Mouse (Mus musculus): ENCODE results near the gene Ston1.

The Ston1 gene

DNA sequence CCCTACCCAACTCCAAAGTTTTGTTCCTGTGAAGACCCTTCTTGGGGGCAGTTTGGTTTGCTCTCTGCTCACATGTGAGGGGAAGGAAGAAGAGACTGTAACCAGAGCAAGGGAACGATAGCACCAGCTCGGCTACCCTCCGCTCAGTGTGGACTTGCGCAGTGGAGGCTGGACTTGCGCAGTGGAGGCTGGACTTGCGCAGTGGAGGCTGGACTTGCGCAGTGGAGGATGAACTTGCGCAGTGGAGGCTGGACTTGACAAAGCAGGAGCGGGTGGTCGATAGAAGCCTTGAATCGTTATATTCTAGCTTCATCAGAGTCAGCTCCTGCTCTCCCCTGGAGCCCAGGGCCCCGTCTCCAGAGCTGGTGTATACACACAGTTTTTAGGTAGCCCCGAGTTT, 27.9 kb downstream of the Ston1 start:
- in situ Hi-C loops (cut with MboI): loop anchor here (25.0 kb wide), 1 partner anchor 363 kb away; no protein-coding TSS in a partner anchor

DNA sequence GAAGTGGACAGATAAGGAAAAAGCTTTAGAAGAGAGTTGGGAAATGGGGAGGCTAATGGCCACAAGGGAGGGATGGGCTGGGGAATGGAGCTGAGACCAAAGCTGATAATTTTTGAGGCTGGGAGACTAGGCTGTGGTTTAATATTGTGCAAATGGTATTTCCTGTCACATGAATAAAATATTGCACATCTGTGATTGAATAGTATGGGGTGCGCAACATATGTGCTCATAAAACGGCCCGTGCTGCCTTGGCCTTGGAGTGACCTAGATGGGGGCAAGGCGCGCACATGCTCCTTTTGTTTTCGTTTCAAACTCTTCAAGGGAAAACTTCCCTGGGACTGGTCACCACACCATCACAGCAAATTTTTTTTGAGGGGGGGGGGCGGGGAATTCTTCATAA, 28.4 kb downstream of the Ston1 start:
- in situ Hi-C loops (cut with MboI): loop anchor here (25.0 kb wide), 1 partner anchor 364 kb away; no protein-coding TSS in a partner anchor

DNA sequence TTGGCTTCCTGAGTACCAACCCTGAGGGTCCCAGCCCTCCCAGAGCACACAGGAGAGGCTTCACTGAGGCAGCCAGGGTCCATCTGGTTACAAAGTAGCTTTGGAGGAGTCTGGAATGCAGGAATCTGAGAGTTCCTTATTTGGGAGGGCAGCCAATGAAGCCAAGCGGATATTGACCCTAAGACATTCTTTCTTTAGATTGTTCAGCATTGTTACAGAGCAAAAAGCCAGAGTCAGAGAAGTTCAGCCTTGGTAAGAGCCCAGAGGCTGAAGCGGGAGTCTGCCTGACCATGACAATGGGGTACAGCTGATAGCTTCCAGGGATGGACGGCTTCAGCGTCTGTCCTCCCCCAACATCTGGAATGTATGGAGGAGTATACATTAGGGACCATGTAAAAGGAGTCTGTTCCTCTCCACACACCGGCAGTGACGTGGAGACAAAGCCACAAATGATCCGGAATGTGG, 28.9 kb downstream of the Ston1 start:
- in situ Hi-C loops (cut with MboI): loop anchor here (25.0 kb wide), 1 partner anchor 364 kb away; no protein-coding TSS in a partner anchor

DNA sequence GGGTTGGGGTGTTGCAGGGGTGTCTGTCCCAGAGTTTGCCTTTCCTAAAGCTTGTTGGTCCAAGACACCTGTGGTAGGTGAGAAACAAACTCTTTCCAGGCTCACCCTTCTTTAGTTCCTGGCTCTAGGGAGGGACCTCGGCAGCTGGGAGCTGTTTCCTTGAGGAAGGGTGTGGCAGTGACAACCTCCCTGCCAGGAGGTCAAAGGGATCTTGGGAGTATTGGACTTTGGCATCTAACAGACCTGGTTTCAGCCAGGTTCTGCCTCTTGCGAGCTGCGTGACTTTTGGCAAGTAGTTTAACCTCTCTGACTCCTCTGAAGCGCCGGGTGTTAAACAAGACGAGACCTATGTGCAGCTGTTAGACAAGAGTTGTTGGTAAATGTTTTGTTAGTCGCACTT, 29.7 kb downstream of the Ston1 start:
- in situ Hi-C loops (cut with MboI): loop anchor here (25.0 kb wide), 1 partner anchor 365 kb away; no protein-coding TSS in a partner anchor

DNA sequence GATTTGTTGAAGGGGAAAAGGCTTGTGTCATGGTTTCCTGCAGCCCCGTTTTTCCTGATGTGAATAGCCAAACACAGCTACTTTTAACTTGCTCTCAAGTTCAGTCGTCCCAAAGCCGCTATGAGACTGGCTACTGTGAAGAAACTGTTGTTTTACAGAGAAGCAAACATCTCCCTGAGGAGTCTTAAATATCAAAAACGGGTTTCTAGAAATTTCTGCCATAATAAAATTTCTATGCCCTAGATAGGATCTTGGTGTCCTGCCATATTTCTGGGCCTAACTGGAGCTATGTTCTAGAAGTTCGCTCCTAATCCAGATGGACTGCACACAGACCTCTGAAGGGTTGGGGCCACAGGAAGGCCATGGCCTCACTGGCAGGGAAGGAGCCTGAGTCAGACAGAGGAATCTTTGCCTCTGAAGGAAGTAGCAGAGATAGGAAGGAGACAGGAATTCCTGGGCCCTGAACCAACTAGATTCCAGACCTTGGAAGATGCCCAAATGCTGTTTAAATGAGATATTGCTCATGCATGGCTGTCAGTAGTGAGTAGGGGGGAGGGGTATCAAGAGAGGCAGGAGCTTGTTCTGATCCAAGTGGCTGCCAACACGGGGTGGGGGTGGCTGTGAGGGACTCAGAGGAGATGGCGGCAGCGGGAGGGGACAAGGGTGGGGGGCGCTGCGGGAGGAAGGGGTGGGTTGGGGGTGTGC, 31.3 kb downstream of the Ston1 start:
- in situ Hi-C loops (cut with MboI): loop anchor here (25.0 kb wide), 1 partner anchor 367 kb away; no protein-coding TSS in a partner anchor

DNA sequence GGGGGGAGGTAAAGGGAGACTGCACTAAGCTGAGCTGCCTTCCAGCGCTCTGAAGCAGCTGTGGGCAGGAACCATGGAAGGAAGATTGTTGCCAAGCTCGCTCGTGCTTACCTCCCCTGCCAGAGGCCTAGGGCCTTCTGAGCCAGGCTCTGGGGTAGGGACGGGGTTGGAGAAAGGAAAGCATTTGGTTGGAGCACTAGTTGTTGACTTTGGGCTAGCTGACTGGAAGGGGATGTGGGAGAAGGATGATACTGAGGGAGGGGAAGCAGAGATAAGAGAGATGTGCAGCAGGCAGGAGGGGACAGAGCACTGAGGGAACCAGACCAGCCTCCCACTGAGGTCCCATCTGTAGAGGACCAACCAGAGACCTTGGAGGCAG, 31.9 kb downstream of the Ston1 start:
- in situ Hi-C loops (cut with MboI): loop anchor here (25.0 kb wide), 1 partner anchor 367 kb away; no protein-coding TSS in a partner anchor

DNA sequence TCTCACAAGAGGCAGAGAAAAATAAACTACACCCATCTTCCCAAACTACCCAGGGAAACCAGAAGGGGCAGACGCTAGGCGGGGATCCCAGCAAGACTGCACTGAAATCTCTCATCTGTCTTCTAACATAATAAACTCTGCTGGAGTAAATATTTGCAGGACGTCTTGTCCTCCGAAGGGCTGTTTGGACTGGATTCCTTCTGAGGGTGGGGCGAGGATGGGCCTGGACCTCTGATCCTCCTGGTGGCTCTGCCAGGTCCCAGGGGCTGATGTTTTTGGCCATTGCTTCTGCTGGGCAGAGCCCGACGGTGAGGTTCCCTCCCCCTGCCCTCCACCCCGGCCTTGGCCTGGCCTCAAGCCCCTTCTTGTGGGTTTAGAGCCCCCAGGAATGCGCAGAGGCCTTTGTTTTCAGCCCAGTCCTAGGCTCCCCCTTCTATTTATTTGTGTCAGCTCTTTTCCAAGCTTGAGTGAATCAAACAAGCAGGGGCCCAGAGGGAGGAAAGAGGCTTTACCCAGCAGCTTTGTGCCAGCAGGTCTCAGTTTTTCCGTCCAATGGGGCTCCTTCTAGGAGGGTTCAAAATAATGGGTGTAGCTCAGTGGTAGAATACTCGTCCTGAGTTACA, 32.6 kb downstream of the Ston1 start:
- in situ Hi-C loops (cut with MboI): loop anchor here (25.0 kb wide), 1 partner anchor 368 kb away; no protein-coding TSS in a partner anchor

DNA sequence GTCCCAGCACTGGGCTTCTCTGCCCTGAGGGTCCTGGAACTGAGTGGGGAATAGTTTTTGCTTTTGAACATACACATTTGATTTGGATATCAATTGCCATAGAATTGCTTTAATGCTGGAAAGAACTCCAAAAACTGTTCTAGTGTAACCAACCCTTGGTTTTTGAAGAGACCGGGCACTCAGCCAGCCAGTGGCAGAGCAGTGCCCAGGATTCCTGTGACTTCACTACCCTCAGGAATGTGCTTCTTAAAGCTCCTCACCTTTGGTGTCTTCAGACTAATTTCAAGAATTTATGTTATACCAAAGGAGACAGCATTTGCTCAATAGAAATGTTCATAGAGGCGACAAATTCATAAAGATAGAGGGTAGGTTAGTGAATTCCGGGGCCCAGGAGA, 33.1 kb downstream of the Ston1 start:
- in situ Hi-C loops (cut with MboI): loop anchor here (25.0 kb wide), 1 partner anchor 368 kb away; no protein-coding TSS in a partner anchor

DNA sequence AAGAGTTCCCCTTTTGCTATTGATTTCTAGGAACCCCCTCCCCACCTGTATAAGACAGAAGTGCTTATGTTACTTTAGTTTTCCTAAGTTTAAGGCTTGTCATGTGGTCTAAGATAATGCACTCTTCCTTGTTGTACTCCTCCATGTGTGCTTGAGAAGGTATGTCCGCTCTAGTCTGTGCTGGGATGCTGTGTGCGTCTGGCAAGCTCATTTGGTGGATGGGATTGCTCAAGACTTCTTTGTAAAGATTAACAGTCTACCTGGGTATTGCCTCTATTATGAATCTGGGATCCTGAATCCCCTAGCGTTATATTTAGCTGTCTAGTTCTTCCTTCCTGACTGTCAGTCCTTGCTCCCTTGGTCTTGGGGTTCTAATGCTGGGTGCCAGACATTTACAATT, 35.1 kb downstream of the Ston1 start:
- in situ Hi-C loops (cut with MboI): loop anchor here (25.0 kb wide), 1 partner anchor 370 kb away; no protein-coding TSS in a partner anchor

DNA sequence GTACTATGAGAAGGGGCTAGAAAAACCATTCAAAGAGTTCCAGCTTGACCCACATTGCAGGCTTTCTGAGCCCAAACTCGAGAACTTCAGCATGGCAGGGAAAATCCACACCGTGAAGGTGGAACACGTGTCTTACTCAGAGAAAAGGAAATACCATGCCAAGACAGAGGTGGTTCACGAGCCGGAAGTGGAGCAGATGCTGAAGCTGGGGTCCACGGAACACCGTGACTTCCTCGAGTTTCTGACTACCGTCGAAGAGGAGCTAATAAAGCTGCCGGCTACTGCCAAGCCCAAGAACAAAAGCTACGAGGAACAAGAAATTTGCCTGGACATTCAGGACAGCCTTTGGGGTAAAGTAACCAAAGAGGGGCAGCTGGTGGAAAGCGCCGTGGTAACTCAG, 38.6 kb downstream of the Ston1 start:
- in situ Hi-C loops (cut with MboI): loop anchor here (25.0 kb wide), 1 partner anchor 374 kb away; no protein-coding TSS in a partner anchor

DNA sequence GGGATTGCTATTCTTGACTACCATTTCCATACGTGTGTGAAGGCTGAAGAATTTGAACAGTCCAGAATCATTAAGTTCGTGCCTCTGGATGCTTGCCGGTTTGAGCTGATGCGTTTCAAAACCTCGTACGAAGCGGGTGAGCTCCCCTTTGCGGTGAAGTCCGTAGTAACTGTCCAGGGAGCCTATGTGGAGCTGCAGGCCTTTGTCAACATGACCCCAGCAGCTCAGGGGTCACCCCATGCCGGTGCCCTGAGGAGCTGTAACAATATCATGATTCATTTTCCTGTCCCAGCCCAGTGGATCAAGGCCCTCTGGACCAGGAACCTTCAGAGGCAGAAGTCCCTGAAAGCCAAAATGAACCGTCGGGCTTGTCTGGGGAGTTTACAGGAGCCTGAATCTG, 39.1 kb downstream of the Ston1 start:
- in situ Hi-C loops (cut with MboI): loop anchor here (25.0 kb wide), 1 partner anchor 374 kb away; no protein-coding TSS in a partner anchor

DNA sequence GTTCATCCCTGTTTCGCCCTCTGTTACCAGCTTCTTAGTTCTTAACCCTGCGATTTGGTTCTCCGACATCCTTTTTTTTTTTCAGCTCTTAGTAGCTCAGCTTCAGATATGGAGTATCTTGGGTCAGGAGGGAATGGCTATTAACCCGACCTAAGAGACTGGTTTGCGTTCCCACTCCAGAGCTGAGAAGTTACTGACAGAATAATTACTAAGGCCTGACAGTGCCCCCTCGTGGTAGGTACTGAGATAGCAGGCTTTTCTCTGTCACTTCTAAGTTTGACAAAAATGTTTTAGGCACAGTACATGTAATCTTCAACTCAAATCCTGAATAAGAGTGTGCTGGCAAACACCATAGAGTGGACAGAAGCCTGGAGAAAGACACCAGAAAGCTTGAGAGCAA, 43.5 kb downstream of the Ston1 start:
- in situ Hi-C loops (cut with MboI): loop anchor here (25.0 kb wide), 1 partner anchor 379 kb away; no protein-coding TSS in a partner anchor

DNA sequence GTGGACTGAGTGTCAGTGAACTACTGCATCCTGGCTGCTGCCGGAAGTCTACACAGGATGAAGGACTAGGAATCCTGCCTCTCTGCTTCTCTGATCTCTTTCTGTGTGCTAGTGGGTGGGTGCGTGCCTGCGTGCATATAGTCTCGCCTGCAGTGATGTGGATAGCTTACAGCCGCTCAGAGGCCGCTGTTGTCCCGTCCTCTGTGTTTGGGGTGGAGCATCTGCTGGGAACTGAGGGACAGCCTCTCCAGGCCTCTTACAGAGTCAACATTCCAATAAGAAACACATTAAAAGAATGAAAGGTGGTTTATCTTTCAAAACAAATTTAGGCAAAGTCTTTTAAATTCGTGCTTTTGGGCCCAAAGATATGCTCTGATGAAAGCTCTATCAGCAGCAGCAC, 44.4 kb downstream of the Ston1 start:
- in situ Hi-C loops (cut with MboI): loop anchor here (25.0 kb wide), 1 partner anchor 380 kb away; no protein-coding TSS in a partner anchor

DNA sequence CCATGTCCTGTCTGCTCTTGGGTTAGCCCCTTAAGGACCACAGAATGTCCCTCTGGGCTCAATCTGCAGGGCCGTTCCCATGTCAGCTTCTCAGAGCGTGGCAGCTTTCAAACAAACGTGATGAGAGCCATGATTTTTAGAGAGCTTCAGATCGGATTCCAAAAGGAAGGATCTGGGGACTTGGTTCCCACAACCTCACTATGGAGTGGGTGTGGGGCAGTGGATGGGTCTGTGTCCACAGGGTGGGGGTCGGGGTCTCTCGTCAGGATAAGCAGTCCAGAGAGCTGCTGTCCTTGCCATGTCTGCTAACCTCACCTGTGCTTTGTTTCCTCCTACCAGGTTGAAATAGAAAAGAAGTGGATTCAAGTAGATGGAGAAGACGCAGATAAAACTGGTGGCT, 47.4 kb downstream of the Ston1 start:
- in situ Hi-C loops (cut with MboI): loop anchor here (25.0 kb wide), 1 partner anchor 383 kb away; no protein-coding TSS in a partner anchor

DNA sequence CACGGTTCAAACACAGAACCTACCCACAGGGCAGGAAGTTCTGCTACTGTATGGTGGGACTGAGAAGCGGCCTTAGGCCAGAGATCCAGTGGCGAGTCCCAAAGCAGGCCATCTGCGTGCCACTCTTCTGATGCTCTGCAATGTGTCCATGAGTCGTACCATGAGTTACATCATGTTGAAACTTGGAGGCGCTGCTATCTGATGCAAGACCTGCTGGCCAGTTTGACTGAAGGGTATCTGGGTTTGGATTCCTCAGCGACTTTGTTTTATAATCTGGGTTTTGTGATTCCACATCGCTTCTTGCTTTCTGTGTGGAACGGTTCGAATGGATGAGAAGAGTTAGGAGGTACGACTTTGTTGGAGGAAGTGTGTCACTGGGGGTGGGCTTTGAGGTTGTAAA, 47.8 kb downstream of the Ston1 start:
- in situ Hi-C loops (cut with MboI): loop anchor here (25.0 kb wide), 1 partner anchor 383 kb away; no protein-coding TSS in a partner anchor

DNA sequence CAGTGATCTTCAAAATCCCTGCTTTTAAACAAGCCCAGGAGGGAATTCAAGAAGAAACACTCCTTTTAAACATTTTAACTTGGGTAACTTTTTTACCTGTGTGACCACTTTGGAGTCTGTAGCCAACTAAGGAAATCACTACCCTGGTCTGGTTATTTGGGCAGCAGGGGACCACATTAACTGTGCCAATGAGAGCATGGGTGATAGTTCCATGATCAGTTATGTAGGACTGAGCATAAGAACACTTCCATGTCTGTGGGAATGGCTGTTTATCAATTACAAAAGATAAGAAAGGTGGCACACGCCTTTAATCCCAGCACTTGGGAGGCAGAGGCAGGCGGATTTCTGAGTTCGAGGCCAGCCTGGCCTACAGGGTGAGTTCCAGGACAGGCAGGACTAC, 49.7 kb downstream of the Ston1 start:
- in situ Hi-C loops (cut with MboI): loop anchor here (25.0 kb wide), 1 partner anchor 385 kb away; no protein-coding TSS in a partner anchor

DNA sequence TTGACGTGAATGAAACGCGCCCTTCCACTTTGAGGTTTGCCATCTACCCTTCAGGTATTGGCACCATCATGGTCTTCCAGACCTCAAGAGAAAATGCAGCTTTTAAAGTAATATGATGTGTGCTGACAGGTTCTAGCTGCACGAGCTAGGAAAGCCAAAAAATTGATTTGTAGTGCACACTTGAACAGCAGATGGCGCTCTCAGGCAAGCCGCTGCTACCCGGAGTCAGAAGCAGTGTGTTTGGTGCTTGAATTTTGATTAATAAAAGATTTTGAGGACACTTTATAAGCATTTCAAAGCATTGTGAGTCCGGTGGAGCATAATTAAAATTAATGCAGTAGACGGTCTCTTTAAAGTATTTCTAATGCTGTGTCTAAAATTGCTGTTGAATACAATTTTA, 54.5 kb downstream of the Ston1 start:
- in situ Hi-C loops (cut with MboI): loop anchor here (25.0 kb wide), 1 partner anchor 1835 kb away; no protein-coding TSS in a partner anchor

DNA sequence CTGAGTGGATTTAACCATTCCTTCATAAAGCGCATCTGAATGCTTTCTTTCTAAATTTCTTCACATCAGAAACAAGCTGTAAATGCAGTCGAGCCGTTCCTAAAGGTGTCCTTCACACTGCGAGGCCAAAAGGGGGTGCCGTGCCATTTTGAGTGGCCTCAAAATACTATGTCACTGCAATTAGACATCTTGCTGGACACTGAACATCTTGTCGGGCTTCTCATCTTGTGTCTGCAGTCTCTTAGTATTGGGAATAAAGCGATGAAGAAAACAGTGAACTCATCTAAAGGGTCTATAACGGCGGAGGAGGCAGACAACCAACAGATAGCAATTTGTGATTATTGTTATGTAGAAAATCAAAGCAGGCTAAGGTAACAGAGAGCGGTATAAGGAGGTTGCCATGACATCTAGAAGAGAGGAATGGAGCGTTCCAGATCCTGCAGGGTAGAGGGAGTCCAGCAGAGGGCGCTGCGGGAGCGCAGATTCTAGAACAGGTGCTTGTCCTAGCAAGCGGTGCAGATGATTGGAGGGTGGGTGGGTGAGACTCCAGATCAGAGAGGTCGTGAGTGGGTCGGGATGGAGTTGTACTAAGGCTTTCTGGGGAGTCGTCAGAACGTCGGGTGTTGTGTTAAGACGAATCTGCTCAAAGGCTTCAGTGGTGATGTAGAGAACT, 55.4 kb downstream of the Ston1 start:
- in situ Hi-C loops (cut with MboI): loop anchor here (25.0 kb wide), 1 partner anchor 1834 kb away; no protein-coding TSS in a partner anchor

DNA sequence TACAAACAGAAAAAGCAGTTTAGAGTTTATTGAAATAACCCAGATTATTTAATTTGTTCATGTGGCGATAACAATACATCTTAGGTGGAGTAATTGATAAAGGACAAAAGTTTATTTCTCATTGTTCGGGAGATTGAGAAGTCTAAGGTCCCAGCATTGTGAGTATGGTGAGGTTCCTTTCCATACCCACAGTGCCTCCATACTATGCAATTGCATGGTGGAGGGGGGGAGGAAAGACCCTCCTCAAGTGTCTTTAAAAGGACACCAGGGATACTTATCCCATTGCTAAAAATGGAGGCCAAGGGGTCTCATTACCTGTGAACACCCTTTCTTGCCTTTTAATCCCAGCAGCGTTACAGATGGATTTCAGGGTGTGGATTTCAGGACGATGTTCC, 55.9 kb downstream of the Ston1 start:
- in situ Hi-C loops (cut with MboI): loop anchor here (25.0 kb wide), 1 partner anchor 1834 kb away; no protein-coding TSS in a partner anchor

DNA sequence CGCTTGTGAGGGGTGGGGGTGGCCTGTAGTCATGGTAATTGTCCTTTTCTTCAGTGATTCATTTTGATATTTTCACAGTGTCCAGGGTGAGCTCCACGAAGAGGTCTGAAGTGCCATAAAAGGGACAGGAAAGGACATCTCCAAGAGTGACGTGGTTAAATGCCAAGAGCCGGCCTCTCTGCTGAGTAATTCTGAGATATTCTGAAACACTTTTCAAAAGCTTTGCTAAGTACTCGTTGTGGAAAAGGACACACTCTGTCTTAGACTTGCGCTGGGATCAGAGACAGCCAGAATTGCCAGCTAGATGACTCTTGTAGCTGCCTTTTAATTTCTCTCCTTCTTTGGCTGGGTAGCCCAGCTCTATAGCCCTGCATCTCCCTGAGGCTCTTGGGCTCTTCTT, 61.0 kb downstream of the Ston1 start:
- in situ Hi-C loops (cut with MboI): loop anchor here (25.0 kb wide), 1 partner anchor 1829 kb away; no protein-coding TSS in a partner anchor

DNA sequence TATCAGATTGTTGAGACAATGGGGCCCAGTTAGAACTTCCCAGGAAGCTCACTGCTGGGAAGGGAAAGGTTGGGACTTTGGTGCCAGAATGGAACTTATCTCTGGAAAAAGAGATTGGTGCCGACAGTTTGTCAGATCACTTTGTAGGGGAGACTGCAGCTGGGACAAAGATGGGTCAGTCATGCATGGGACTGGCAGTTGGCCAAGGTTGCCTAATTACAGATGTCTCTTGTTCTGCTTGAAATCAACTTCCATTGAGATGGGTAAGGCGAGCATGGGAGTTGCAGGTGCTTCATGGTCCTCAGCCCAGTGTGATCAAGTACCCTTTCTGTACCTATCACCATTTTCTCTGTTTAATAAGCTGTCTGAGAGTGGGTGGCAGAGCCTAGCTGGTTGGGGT, 68.6 kb downstream of the Ston1 start:
- in situ Hi-C loops (cut with MboI): loop anchor here (25.0 kb wide), 1 partner anchor 1821 kb away; no protein-coding TSS in a partner anchor

Data from mature B cell (primary cell).